Mouse (Mus musculus): Measurements from ENCODE around the gene Etv2. TPM values are rescaled to one million over a fixed set of nuclear protein-coding genes. Genes with fewer than 3 reads are reported as not detected.

Etv2 gene
- total RNA-seq, 2 experiments from 2014 or later = not detected

GRCm38 (mm10) chr7:30615049-30615760 lies 20.4 kb downstream of the Etv2 start:
- 0 out of 2 replicates have a peak, but pooled peaks have one; percentile 31 for ATAC-seq (replicated peaks; ENCODE audit: low FRiP score, low TSS enrichment, poor library complexity, severe bottlenecking)

GRCm38 (mm10) chr7:30614454-30614853 lies 21.2 kb downstream of the Etv2 start:
- ATAC-seq (replicated peaks; ENCODE audit: low FRiP score, low TSS enrichment, poor library complexity, severe bottlenecking) = peak; percentile 61

- peak; percentile 49; the same call in 1 of the 2 replicates for ATAC-seq (replicated peaks; ENCODE audit: low FRiP score, low TSS enrichment, poor library complexity, severe bottlenecking)
These were observed 22.0 kb downstream of the Etv2 start for GRCm38 (mm10) chr7:30613529-30614112.

GRCm38 (mm10) chr7:30612654-30613402 lies 22.8 kb downstream of the Etv2 start, which contains the start of gene Upk1a:
TSS of gene Upk1a (minus strand) at chr7:30612847.
- no peak for ATAC-seq (replicated peaks; ENCODE audit: low FRiP score, low TSS enrichment, poor library complexity, severe bottlenecking)

- 0 out of 2 replicates have a peak, but pooled peaks have one; percentile 18 for ATAC-seq (replicated peaks; ENCODE audit: low FRiP score, low TSS enrichment, poor library complexity, severe bottlenecking)
These were observed 25.6 kb downstream of the Etv2 start for GRCm38 (mm10) chr7:30610043-30610442.

- ATAC-seq (replicated peaks; ENCODE audit: low FRiP score, low TSS enrichment, poor library complexity, severe bottlenecking) = no peak
These were observed 27.2 kb downstream of the Etv2 start for GRCm38 (mm10) chr7:30608476-30608875.

GRCm38 (mm10) chr7:30607706-30608309 lies 27.8 kb downstream of the Etv2 start:
- peak; percentile 84 for ATAC-seq (replicated peaks; ENCODE audit: low FRiP score, low TSS enrichment, poor library complexity, severe bottlenecking)

- ATAC-seq (replicated peaks; ENCODE audit: low FRiP score, low TSS enrichment, poor library complexity, severe bottlenecking) = no peak
These were observed 30.7 kb downstream of the Etv2 start for GRCm38 (mm10) chr7:30604944-30605343.

GRCm38 (mm10) chr7:30604424-30604823 lies 31.2 kb downstream of the Etv2 start:
- no peak for ATAC-seq (replicated peaks; ENCODE audit: low FRiP score, low TSS enrichment, poor library complexity, severe bottlenecking)

- ATAC-seq (replicated peaks; ENCODE audit: low FRiP score, low TSS enrichment, poor library complexity, severe bottlenecking) = no peak
These were observed 33.1 kb downstream of the Etv2 start for GRCm38 (mm10) chr7:30602583-30602982.

GRCm38 (mm10) chr7:30600651-30601050 lies 35.0 kb downstream of the Etv2 start:
- no peak for ATAC-seq (replicated peaks; ENCODE audit: low FRiP score, low TSS enrichment, poor library complexity, severe bottlenecking)

- ATAC-seq (replicated peaks; ENCODE audit: low FRiP score, low TSS enrichment, poor library complexity, severe bottlenecking) = peak; percentile 99
These were observed 35.7 kb downstream of the Etv2 start for GRCm38 (mm10) chr7:30599933-30600353.

- ATAC-seq (replicated peaks; ENCODE audit: low FRiP score, low TSS enrichment, poor library complexity, severe bottlenecking) = no peak
These were observed 36.9 kb downstream of the Etv2 start, which contains the start of gene Zbtb32 for GRCm38 (mm10) chr7:30598786-30599185. TSS of gene Zbtb32 (minus strand) at chr7:30598909.

GRCm38 (mm10) chr7:30596811-30597210 lies 38.8 kb downstream of the Etv2 start:
- ATAC-seq (replicated peaks; ENCODE audit: low FRiP score, low TSS enrichment, poor library complexity, severe bottlenecking) = no peak

- no peak for ATAC-seq (replicated peaks; ENCODE audit: low FRiP score, low TSS enrichment, poor library complexity, severe bottlenecking)
These were observed 39.6 kb downstream of the Etv2 start for GRCm38 (mm10) chr7:30596093-30596492.

- no peak for ATAC-seq (replicated peaks; ENCODE audit: low FRiP score, low TSS enrichment, poor library complexity, severe bottlenecking)
These were observed 41.1 kb downstream of the Etv2 start for GRCm38 (mm10) chr7:30594510-30595024.

GRCm38 (mm10) chr7:30593579-30594509 lies 41.8 kb downstream of the Etv2 start:
- ATAC-seq (replicated peaks; ENCODE audit: low FRiP score, low TSS enrichment, poor library complexity, severe bottlenecking) = no peak

GRCm38 (mm10) chr7:30592772-30593423 lies 42.8 kb downstream of the Etv2 start:
- no peak for ATAC-seq (replicated peaks; ENCODE audit: low FRiP score, low TSS enrichment, poor library complexity, severe bottlenecking)
